Mouse (Mus musculus) myocyte (in vitro differentiated cells): ENCODE measurements around the gene 2310061I04Rik.

Experiments
- CEBPB ChIP-seq: IDR thresholded peaks from 2 replicates; pipeline ENCODE4 v1.6.1; 2011; ENCODE audit warnings: mild to moderate bottlenecking, moderate library complexity; ENCODE audit not compliant: poor library complexity, insufficient read depth, severe bottlenecking
- E2F4 ChIP-seq: IDR thresholded peaks from one replicate; pipeline ENCODE4 v1.6.1; 2011; ENCODE audit warnings: mild to moderate bottlenecking, control low read depth, moderate library complexity; ENCODE audit not compliant: insufficient read depth
- MAX ChIP-seq: IDR thresholded peaks from one replicate; pipeline ENCODE4 v1.6.1; 2011; ENCODE audit warnings: low read depth, mild to moderate bottlenecking, control low read depth
- MYOG ChIP-seq, 3 experiments: IDR thresholded peaks; one replicate each; pipeline ENCODE4 v1.6.1; 2011; ENCODE audit warnings: control low read depth in 2 of 3, low read depth in 2 of 3, mild to moderate bottlenecking in 2 of 3; ENCODE audit not compliant: insufficient read length in 2 of 3, control insufficient read depth in 1 of 3, insufficient read depth in 1 of 3
- POLR2A ChIP-seq: IDR thresholded peaks from one replicate; pipeline ENCODE4 v1.6.1; 2011; ENCODE audit warnings: low read depth, mild to moderate bottlenecking, control low read depth, moderate library complexity; ENCODE audit not compliant: insufficient read length
- POLR2AphosphoS2 ChIP-seq: IDR thresholded peaks from one replicate; pipeline ENCODE4 v1.6.1; 2011; ENCODE audit warnings: low read depth, control low read depth; ENCODE audit not compliant: insufficient read length
- SRF ChIP-seq: IDR thresholded peaks from one replicate; pipeline ENCODE4 v1.6.1; 2011; ENCODE audit warnings: low read depth; ENCODE audit not compliant: control insufficient read depth, insufficient read length
- TCF12 ChIP-seq: IDR thresholded peaks from one replicate; pipeline ENCODE4 v1.6.1; 2011; ENCODE audit warnings: mild to moderate bottlenecking, control low read depth; ENCODE audit not compliant: poor library complexity, insufficient read depth, severe bottlenecking
- TCF3 ChIP-seq: IDR thresholded peaks from one replicate; pipeline ENCODE4 v1.6.1; 2011; ENCODE audit warnings: low read depth, control low read depth; ENCODE audit not compliant: insufficient read length
- USF1 ChIP-seq: IDR thresholded peaks from one replicate; pipeline ENCODE4 v1.6.1; 2011; ENCODE audit warnings: low read depth, mild to moderate bottlenecking, control low read depth, moderate library complexity

GRCm38 (mm10) chr17:35937700-35938348 is 40.6 kb upstream of the 2310061I04Rik start:
- no peak for TF ChIP-seq TCF12
- TF ChIP-seq CEBPB, result no peak
- no peak for TF ChIP-seq POLR2AphosphoS2
- TF ChIP-seq POLR2A, result no peak
- TF ChIP-seq E2F4, result no peak
- no peak for TF ChIP-seq USF1
- TF ChIP-seq SRF, result no peak
- no peak for TF ChIP-seq MAX
- TF ChIP-seq TCF3, result no peak
- TF ChIP-seq MYOG (IDR thresholded peaks at IDR 0.05; ENCODE audit: control insufficient read depth in 1 of 3, insufficient read depth in 1 of 3, insufficient read length in 2 of 3, low read depth in 2 of 3), result no peak
